Mouse (Mus musculus): ENCODE data around the gene Srpx.

Srpx gene

DNA sequence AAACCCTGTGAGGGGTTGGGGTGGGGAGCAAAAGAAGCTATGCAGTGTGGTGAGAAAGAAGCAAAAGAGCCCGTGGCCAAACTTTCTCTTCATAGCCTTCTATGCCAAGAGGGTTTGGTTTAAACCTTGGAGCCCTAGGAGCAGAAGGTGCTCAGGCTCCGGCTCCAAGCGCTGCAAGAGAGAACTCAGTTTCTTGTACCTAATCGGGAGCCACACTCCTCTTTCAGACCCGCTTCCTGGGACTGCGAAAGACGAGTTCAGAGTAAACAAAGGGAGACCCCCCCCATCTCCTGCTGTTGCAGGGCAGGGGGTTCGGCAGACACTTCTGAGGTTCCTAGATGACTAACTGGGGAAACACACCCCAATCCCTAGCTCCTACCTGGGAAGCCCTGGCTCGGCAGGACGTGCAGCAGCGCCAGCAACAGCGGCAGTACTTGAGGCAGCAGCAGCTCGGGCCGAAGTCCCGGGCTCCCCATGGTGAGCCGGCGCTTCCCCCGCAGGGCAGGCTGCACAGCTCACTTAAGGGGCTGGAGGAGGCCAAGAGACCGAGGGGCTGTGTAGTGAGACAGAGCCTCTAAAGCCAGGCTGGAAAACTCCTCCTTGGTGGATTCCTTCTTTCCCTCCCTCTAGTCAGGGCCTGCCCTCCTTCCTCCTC lies at the start of gene Srpx:
Srpx (minus strand) TSS at position 645 of the 655 bp plus-strand sequence.
- CTCF ChIA-PET: no interaction called here

DNA sequence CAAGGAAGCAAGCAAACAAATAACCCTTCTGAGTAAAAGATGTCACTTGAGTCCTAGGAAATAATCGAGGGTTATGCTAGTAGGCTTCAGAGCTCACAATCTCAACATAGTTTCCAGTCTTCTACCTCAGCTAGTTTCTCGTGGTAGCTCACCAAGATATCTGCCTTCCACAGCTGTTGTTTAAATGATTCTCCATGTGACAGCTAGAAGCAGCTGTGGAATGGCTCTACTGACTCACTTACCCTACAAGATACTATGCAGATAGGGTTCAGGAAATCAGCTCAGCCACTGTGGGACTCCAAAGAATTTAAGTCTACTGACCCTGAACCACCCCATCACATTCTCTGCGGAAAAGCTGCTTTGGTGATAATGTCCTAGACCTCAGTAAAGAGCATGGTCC lies 34.9 kb upstream of the Srpx start:
- CTCF ChIA-PET: no interaction called here

GRCm38 (mm10) chrX:10115780-10116179 lies 1.7 kb downstream of the Srpx start:
- CTCF ChIA-PET: no interaction called here

GRCm38 (mm10) chrX:10110736-10111135 lies 6.8 kb downstream of the Srpx start:
- CTCF ChIA-PET: no interaction called here

DNA sequence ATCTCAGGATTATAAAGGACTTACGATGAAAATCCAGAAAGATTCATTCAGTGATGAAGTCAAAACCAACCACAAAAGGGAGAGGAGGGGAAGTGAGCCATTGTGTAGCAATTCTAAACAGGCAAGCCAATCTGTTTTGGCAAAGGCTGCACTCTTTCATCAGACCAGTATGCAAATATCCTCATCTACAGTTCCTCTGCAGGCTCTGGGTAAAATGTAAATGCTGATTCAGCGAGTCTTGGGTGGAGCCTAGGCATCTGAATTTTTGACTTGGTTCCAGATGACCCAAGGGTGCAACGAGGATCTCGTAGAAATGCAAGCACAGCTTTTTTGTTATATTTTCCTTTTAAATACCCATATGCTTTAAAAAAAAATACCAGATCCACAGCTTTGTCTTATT lies 9.0 kb downstream of the Srpx start:
- CTCF ChIA-PET: no interaction called here

GRCm38 (mm10) chrX:10105475-10105874 lies 12.0 kb downstream of the Srpx start:
- CTCF ChIA-PET: no interaction called here

- CTCF ChIA-PET: no interaction called here
Observed at GRCm38 (mm10) chrX:10102739-10103138, 14.8 kb downstream of the Srpx start.

DNA sequence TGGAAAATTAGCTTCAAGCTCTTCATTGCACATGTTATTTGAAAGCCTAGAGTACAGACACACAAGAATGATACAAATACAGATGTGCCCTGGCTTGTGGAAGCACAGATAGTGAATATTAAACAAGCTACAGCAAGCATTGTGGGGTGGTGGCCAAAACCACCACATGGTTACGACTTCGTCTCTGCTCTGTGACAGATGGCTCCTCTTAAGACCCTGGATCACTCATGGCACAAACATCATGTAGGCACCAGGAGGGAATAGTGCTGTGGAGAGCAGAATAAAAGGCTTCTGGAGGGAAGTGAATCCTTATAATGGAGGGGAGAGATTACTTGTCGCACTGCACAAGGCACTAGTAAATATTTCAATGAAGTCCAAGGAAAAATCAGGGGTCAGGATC lies 21.7 kb downstream of the Srpx start:
- CTCF ChIA-PET: no interaction called here

GRCm38 (mm10) chrX:10080385-10080784 lies 37.1 kb downstream of the Srpx start:
- CTCF ChIA-PET: no interaction called here

DNA sequence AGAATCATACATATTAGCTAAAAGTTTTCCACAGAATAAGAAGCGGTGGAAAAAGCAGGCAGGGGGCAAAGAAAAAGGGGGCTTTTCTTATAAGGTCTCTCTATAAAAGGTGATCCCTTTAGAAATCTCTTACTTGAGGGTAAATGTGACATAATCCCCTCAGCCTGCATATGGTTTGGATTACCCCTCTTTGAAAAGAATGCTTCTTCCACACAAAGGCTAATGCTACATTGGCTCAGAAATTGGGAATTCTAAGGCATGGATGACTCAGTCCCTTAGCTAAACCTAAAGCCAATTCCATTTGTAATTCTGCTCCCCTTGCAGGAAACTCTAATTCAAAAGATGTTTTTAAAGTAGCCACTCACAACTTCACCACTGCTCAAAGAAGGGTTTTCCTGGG lies 37.5 kb downstream of the Srpx start:
- CTCF ChIA-PET: no interaction called here

DNA sequence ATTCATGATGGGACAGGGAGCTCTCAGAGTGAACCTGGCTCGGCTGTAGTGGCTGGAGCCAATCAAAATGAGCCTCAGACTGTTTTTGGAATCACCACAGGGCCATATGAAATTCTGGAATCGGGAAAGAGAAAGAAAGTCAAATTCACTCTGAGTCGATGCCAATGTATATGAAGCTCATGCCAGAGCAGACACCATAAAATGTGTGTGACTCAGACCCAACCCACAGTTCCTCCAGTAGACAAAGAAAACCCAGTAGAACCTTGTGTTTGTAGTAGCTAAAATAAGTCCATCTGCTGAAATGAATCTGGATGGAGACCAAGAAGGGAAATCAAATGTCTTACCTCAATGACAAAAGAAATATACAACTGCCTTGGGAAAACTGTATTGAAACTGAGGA lies 43.5 kb downstream of the Srpx start:
- CTCF ChIA-PET: no interaction called here

- CTCF ChIA-PET: no interaction called here
Observed at GRCm38 (mm10) chrX:10071529-10071928, 46.0 kb downstream of the Srpx start.

GRCm38 (mm10) chrX:10070689-10071088 lies 46.8 kb downstream of the Srpx start:
- CTCF ChIA-PET: no interaction called here

DNA sequence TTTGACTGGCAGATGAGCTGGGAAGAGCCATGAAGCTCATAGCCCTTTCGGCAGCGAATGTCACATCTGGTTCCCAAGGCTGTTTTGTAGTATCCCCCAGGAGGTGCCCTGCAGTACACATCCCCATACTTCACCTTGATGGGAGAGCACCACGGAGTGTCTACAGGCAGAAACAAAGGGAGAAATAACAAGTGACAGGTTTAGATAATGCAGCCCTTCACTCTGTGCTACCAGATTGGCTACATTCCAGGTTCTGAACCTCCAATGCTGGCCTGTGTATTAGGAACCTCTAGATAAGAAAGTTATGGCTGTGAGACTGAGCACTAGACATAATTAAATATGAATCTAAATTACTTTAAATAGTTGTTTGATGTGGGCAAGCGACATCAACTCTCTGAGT lies 48.1 kb downstream of the Srpx start:
- CTCF ChIA-PET: no interaction called here

- CTCF ChIA-PET: no interaction called here
Observed at GRCm38 (mm10) chrX:10063781-10064180, 53.7 kb downstream of the Srpx start.

- CTCF ChIA-PET: no interaction called here
Observed at GRCm38 (mm10) chrX:10063361-10063760, 54.1 kb downstream of the Srpx start.

GRCm38 (mm10) chrX:10062201-10062600 lies 55.3 kb downstream of the Srpx start:
- CTCF ChIA-PET: no interaction called here

DNA sequence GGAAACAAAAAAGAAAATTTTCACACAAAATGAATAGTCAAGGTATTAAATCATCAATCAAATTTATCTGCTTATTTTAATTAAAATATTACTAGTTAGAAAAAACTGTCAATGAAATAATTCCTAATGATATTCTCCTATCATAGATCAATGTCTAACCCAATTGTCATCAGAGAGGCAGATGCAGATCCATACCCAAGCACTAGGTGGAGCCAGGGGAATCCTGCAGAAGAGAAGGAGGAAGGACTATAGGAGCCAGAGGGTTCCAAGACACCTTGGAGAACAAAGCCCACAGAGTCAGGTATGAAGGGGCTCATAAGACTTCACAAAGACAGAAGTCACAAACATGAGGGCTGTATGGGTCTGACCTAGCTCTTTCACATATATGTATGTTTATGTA lies 82.8 kb downstream of the Srpx start:
- CTCF ChIA-PET: no interaction called here

- CTCF ChIA-PET: no interaction called here
Observed at GRCm38 (mm10) chrX:10010202-10010601, 107.3 kb downstream of the Srpx start.

DNA sequence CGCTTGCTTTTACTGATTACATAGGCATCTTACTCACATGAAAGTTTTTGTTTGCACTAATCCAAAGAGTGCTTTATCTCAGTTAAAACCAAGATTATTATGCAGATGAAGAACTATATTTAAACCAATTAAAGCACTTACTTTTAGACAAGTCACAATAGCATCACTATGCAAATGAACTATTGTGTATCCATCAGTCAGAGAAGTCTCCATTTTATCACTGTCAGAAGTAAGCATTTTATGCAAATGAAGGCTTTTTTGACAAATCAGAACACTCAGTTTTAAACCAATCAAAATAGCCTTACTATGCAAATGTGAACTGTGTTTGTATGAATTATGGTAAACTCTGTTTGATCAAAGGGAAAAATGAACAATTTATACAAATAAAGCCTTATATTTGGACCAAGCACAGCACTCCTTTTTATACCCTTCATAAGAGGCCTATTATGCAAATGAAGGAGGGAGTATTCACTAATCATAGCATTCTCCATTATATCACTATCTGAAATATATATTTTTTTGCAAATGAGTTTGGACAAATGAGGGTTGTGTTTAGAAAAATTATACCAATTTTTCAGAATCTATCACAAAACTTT lies 109.7 kb downstream of the Srpx start:
- CTCF ChIA-PET: no interaction called here

DNA sequence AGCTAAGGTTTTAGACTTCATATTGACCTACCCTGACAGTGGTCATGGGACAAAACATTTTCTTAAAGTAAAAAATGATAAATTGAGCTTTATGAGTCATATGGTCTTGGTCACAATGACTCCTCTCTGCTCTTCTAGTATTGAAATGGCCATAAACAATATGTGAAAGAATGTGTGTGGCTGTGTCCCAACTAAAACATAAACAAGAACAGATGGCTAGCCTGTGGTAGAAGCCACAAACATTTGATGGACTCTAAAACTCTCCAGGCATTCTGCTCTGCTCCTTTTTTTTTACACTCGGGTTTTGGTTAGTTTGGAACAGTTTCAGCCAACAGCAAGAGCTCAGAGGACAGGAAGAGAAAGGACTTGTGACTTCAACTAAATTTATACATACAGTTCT lies 111.6 kb downstream of the Srpx start:
- CTCF ChIA-PET: no interaction called here

- CTCF ChIA-PET: interaction anchor here (0.6 kb wide), 1 partner anchor 43 kb away, joined by 11 read pairs; no protein-coding TSS in a partner anchor
Observed at GRCm38 (mm10) chrX:10000718-10001117, 116.8 kb downstream of the Srpx start.
